Mouse (Mus musculus) urinary bladder, postnatal 25 days (tissue): ENCODE data around the gene Rhob.
A peak's percentile ranks its signal among the peaks of the same experiment; 100 is the strongest.

Source experiments
- DNase-seq: peaks from one replicate; pipeline ENCODE4 v3.0.0; 2022; ENCODE audit warnings: low spot score

Gene Rhob

GRCm38 (mm10) chr12:8499871-8500596, at the start of gene Rhob:
Gene Rhob (minus strand): TSS chr12:8500009.
- DNase-seq: peak; percentile 92

GRCm38 (mm10) chr12:8547357-8547756, 47.5 kb upstream of the Rhob start:
- DNase-seq: peak; percentile 48

GRCm38 (mm10) chr12:8546801-8547200, 47.0 kb upstream of the Rhob start:
- DNase-seq: no peak

GRCm38 (mm10) chr12:8545066-8545610, 45.3 kb upstream of the Rhob start:
- no peak for DNase-seq

GRCm38 (mm10) chr12:8542371-8542770, 42.6 kb upstream of the Rhob start:
- DNase-seq: no peak

GRCm38 (mm10) chr12:8539471-8539870, 39.7 kb upstream of the Rhob start:
- DNase-seq: no peak

GRCm38 (mm10) chr12:8537291-8537690, 37.5 kb upstream of the Rhob start:
- DNase-seq: no peak

- DNase-seq: no peak
These were observed 36.6 kb upstream of the Rhob start for GRCm38 (mm10) chr12:8536221-8536965.

GRCm38 (mm10) chr12:8535596-8535995, 35.8 kb upstream of the Rhob start:
- no peak for DNase-seq

GRCm38 (mm10) chr12:8534915-8535314, 35.1 kb upstream of the Rhob start:
- DNase-seq: no peak

GRCm38 (mm10) chr12:8527770-8528169, 28.0 kb upstream of the Rhob start:
- no peak for DNase-seq

GRCm38 (mm10) chr12:8527175-8527574, 27.4 kb upstream of the Rhob start:
- DNase-seq: no peak

GRCm38 (mm10) chr12:8524062-8524461, 24.3 kb upstream of the Rhob start:
- DNase-seq: no peak

GRCm38 (mm10) chr12:8522711-8523110, 22.9 kb upstream of the Rhob start:
- DNase-seq: no peak

GRCm38 (mm10) chr12:8521375-8522047, 21.7 kb upstream of the Rhob start:
- peak; percentile 20 for DNase-seq

GRCm38 (mm10) chr12:8519431-8520160, 19.8 kb upstream of the Rhob start:
- no peak for DNase-seq

GRCm38 (mm10) chr12:8511037-8511882, 11.5 kb upstream of the Rhob start:
- no peak for DNase-seq

GRCm38 (mm10) chr12:8510317-8510988, 10.6 kb upstream of the Rhob start:
- DNase-seq: no peak

GRCm38 (mm10) chr12:8509693-8510092, 9.9 kb upstream of the Rhob start:
- DNase-seq: no peak

- no peak for DNase-seq
These were observed 7.3 kb upstream of the Rhob start for GRCm38 (mm10) chr12:8506954-8507707.
